Mouse (Mus musculus) hindbrain, embryonic 11.5 days (tissue): Measurements from ENCODE around the gene Ppp5c. TPM values are rescaled to one million over a fixed set of nuclear protein-coding genes. Genes with fewer than 3 reads are reported as not detected.
A peak's percentile ranks its signal among the peaks of the same experiment; 100 is the strongest.

ENCODE experiments used
- ATAC-seq: fragments of 200-750 bp; cut with Nextera tagmentation; 2 replicates; pipeline ENCODE4 v1.8.0; 2017; ENCODE audit warnings: mild to moderate bottlenecking, moderate TSS enrichment, moderate library complexity; ENCODE audit not compliant: low FRiP score
- DNase-seq: peaks from one replicate; pipeline ENCODE4 v3.0.0-alpha.2; 2015; ENCODE audit warnings: low spot score
- H3K27ac ChIP-seq: fragments of 300-500 bp; sonication (generic); 2 replicates; pipeline ENCODE4 v1.5.1; 2014; ENCODE audit warnings: mild to moderate bottlenecking, low read depth, low read length
- H3K27me3 ChIP-seq: fragments of 300-500 bp; sonication (generic); 2 replicates; pipeline ENCODE4 v1.6.1; 2014; ENCODE audit warnings: mild to moderate bottlenecking, low read length, moderate library complexity, mixed read lengths; ENCODE audit not compliant: control insufficient read depth, insufficient read depth
- H3K36me3 ChIP-seq: fragments of 300-500 bp; sonication (generic); 2 replicates; pipeline ENCODE4 v1.6.1; 2014; ENCODE audit warnings: mild to moderate bottlenecking, low read length, moderate library complexity, mixed read lengths; ENCODE audit not compliant: control insufficient read depth, insufficient read depth
- H3K4me1 ChIP-seq: fragments of 300-500 bp; sonication (generic); replicated peaks from 2 replicates; pipeline ENCODE4 v1.6.1; 2014; ENCODE audit warnings: low read length, mixed read lengths; ENCODE audit not compliant: control insufficient read depth, insufficient read depth
- H3K4me2 ChIP-seq: fragments of 300-500 bp; sonication (generic); replicated peaks from 2 replicates; pipeline ENCODE4 v1.6.1; 2014; ENCODE audit warnings: mild to moderate bottlenecking, low read depth, low read length
- H3K4me3 ChIP-seq: fragments of 300-500 bp; sonication (generic); 2 replicates; pipeline ENCODE4 v1.5.1; 2014; ENCODE audit warnings: low read depth, low read length
- H3K9ac ChIP-seq: fragments of 300-500 bp; sonication (generic); 2 replicates; pipeline ENCODE4 v1.6.1; 2014; ENCODE audit warnings: low read depth, low read length
- H3K9me3 ChIP-seq: fragments of 300-500 bp; sonication (generic); 2 replicates; pipeline ENCODE4 v1.6.1; 2016; ENCODE audit warnings: low read length; ENCODE audit not compliant: control insufficient read depth
- WGBS: fragments of 180-500 bp; shearing (Covaris S2); extraction: QIAGEN DNeasy Blood & Tissue Kit; methylation state at CpG from one replicate; pipeline ENCODE4 v1.1.7; 2014; 5-methylcytosine and 5-hydroxymethylcytosine counted together
- polyA plus RNA-seq: library from polyadenylated mRNA; unstranded; fragments of >200 nt; fragmentation: Nextera tagmentation; extraction: Ambion mirVana; gene quantifications from 2 replicates; pipeline ENCODE4 v1.2.1, GENCODE M21; 2014

Ppp5c gene
- polyA plus RNA-seq, 1 experiment from 2014 or later = 96.9 TPM

DNA sequence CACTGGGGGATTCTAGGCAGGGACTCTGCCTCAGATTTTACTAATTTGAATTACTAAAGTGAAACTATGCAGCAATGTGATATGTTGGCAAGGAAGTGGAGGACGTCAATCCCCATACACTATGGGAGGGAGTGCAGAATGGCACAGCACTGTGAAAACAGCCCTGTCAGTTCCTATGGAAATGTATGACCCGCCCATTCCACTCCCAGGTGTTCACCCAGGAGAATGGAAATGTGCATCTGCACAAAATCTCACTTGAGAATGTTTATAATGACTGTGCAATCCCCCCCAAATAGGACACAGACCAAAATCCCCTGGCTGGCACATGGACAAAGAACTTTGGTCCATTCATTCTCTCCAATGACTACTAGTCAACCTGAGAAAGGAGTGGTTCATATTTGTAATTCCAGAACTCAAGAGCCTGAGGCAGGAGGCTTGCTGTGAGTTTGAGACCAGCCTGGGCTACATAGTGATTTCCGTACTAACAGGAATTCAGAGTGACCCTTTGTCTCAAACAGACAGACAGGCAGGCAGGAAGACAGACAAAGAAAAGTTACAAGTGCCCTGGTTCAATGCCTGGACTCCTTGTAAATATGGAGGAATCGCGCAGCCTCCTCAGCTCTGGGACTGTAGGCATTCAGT, 19.4 kb upstream of the Ppp5c start:
- ATAC-seq (no peak), DNase-seq (no peak)
- H3K9me3 ChIP-seq = no peaks in the 10 kb centered on the region
- no peak overlapping the region for H3K9ac ChIP-seq
- no peak overlapping the region for H3K4me2 ChIP-seq
- H3K27ac ChIP-seq = no peak overlapping the region
- no peaks in the 10 kb centered on the region for H3K27me3 ChIP-seq
- no peaks in the 10 kb centered on the region for H3K4me1 ChIP-seq
- H3K4me3 ChIP-seq = no peak overlapping the region
- no peaks in the 10 kb centered on the region for H3K36me3 ChIP-seq
- WGBS = 88% methylated on average over 5 of the region's 5 CpGs

DNA sequence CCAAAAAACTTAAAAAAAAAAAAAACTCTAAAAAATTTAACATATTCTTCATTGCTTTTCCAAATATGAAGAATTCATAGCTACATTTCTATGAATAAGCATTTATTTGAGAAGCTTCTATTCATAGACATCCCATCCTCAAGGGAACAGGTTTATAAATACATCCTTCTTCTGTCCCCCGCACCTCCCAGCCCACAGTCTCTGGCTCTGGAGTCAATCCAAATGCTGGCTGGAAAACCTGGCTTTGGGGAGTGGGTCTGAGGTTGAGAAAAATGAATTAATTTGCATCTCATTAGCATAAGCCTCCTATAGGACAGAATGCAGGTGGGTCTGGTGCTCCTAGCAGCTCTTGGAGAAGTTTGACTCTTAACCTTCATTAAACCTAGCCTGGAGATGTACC, 18.0 kb upstream of the Ppp5c start:
- ATAC-seq (no peak), DNase-seq (no peak)
- Histone ChIP-seq H3K4me1 (no peaks in the 10 kb centered on the region), H3K36me3 (no peaks in the 10 kb centered on the region), H3K4me3 (no peak overlapping the region), H3K4me2 (no peak overlapping the region), H3K27me3 (no peaks in the 10 kb centered on the region), H3K27ac (no peak overlapping the region), H3K9ac (no peak overlapping the region), H3K9me3 (no peaks in the 10 kb centered on the region)
- 85% methylated on average over 1 of the region's 1 CpGs for WGBS

DNA sequence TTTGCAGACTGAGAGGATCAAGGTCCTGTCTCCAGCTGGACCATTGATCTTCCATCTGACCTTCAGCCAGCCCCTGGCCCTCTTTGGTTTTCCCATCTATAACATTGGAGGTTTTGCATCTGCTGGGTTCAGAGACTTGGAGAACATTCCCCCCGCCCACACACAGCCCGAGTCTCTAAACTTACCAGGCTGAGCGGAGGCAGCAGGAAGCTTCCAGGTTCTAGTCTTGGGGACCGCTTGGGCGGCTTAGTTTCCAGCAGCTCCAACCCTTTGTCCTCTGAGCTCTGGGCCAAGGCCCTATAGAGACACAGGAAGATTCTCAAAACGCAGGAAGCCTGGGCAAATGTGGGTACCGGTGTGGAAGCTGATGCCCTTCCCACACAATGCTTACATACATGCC, 11.6 kb upstream of the Ppp5c start:
- ATAC-seq = no peak
- DNase-seq = no peak

DNA sequence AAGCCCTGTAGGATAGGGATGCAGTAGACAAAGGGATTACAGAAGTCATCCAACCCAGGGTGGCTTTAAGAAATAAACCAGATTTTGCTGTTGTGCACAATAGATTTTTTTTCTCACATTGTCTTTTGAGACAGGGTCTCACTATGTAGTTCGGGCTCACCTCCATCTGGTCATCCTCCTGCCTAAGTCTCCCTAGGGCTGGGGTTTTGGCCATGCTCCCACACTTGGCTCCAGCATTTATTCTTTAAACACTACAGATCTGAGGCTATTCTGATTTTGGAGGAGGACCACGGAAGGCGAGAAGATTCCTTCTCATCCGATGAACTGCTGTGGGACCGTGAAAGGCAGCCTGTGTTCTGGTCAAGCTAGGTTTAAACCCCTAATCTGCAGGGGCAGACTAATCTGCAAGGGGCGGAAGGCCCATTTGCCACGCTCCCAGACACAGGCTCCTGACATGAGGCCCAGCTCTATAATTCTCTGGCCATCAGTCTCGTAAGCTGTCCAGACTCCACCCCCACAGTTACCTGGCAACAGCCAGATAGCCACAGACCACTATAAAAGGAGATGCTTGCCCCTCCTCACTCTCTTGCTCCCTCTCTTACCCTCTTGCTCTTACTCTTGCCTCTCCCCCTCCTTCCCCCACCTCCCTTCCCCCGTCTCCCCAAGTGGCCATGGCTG, 10.4 kb upstream of the Ppp5c start:
- ATAC-seq (no peak), DNase-seq (peak; percentile 15)
- no peaks in the 10 kb centered on the region for H3K27me3 ChIP-seq
- H3K27ac ChIP-seq = no peak overlapping the region
- no peak overlapping the region for H3K4me2 ChIP-seq
- H3K4me1 ChIP-seq = 0 out of 2 replicates have a peak, but pooled peaks cover 2% of the 10 kb centered on the region
- no peak overlapping the region for H3K4me3 ChIP-seq
- no peaks in the 10 kb centered on the region for H3K36me3 ChIP-seq
- WGBS = 58% methylated on average over 9 of the region's 9 CpGs
- H3K9ac ChIP-seq = 0 out of 2 replicates have a peak overlapping the region, but pooled peaks have one; percentile 11
- no peaks in the 10 kb centered on the region for H3K9me3 ChIP-seq

More for the DNA sequence above, 11.6 kb upstream of the Ppp5c start:
- no peaks in the 10 kb centered on the region for H3K9me3 ChIP-seq
- H3K27me3 ChIP-seq = no peaks in the 10 kb centered on the region
- no peak overlapping the region for H3K9ac ChIP-seq
- 0 out of 2 replicates have a peak, but pooled peaks cover 2% of the 10 kb centered on the region for H3K4me1 ChIP-seq
- no peak overlapping the region for H3K4me3 ChIP-seq
- H3K36me3 ChIP-seq = no peaks in the 10 kb centered on the region
- H3K4me2 ChIP-seq = no peak overlapping the region
- H3K27ac ChIP-seq = no peak overlapping the region
- WGBS = 92% methylated on average over 7 of the region's 7 CpGs

DNA sequence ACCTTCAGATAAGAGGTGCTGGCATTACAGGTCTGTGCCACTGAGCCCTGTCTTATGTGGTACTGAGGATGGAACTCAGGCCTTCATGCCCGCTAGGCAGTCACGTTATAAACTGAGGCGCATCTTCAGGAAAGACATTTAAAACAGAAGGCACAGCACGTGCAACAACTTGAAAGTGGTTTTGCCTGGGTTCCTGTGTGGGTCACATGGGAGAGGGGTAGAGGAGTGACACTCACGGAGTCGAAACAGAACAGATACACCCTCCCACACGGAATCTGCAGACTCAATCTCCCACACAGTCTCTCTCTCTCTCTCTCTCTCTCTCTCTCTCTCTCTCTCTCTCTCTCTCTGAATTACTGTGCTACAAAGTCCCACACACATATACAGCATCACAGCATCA, 2.5 kb upstream of the Ppp5c start:
- H3K9ac ChIP-seq = no peak overlapping the region
- peaks cover 3% of the 10 kb centered on the region for H3K4me1 ChIP-seq
- H3K27me3 ChIP-seq = no peaks in the 10 kb centered on the region
- WGBS = 83% methylated on average over 7 of the region's 7 CpGs
- no peak overlapping the region for H3K27ac ChIP-seq
- no peak overlapping the region for H3K4me3 ChIP-seq
- ATAC-seq (no peak), DNase-seq (no peak)
- no peak overlapping the region for H3K4me2 ChIP-seq
- H3K36me3 ChIP-seq = no peaks in the 10 kb centered on the region
- no peaks in the 10 kb centered on the region for H3K9me3 ChIP-seq

DNA sequence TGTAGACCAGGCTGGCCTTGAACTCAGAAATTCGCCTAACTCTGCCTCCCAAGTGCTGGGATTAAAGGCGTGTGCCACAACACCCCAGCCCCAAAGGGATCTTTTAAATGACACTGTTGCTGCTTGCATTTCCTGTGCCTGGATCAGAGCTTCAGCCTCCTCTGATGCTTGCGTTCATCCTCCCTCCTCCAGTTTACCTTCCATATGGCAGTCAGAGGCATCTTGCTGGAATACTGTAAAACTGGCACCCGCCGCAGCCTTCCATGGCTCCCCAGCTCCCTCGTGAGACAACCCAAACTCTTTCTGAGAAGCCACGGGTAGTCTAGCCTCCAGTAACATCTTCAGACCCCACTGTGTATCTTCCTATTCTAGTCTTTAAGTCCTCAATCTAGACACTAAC, 1.2 kb upstream of the Ppp5c start:
- DNase-seq (no peak), ATAC-seq (no peak)
- H3K9me3 ChIP-seq = no peaks in the 10 kb centered on the region
- H3K4me3 ChIP-seq = no peak overlapping the region
- no peak overlapping the region for H3K27ac ChIP-seq
- no peaks in the 10 kb centered on the region for H3K27me3 ChIP-seq
- no peak overlapping the region for H3K4me2 ChIP-seq
- WGBS = 69% methylated on average over 7 of the region's 7 CpGs
- no peak overlapping the region for H3K9ac ChIP-seq
- peaks cover 3% of the 10 kb centered on the region for H3K4me1 ChIP-seq
- no peaks in the 10 kb centered on the region for H3K36me3 ChIP-seq

DNA sequence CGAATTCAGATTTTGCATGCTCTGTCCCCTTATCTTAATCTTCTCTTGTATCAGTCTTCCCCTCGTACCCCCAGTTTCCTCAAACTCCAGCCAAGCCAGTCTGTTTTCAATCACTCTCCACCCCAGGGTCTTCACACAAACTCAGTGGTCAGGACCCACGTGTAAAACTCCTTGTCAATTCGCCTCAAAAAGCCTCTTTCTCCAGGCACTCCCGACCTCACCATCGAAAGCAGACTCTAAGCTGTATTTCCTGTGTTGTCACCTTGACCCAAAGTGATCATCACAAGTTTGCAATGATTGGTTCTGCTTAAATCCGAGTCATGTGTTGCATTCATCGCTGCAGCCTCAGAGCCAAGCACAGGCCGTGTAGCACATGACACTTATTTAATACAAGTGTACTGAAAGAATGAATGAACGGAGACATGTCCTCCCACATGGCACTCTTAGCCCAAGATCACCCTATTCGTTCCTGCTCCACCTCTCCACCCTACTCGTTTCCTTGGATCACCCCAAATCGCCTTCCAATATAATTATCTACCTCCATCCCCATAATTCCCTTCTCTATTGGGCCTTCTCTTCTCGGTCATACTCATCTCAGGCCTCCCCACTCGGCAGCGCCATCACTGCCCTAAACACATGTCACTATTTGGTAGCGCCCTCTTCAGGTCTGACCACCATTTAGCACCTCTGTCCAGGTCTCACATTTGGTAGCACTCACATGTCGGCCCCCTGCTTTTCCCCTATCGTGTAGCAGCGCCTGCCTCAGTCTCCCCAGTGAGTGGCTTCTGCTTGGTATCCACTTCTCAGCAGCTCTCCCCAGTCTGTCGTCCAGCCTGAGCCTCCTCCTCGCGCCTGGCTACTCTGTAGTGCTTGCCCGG, 775 bp downstream of the Ppp5c start:
- peak; percentile 77 for ATAC-seq
- Histone ChIP-seq H3K4me3 (peak overlapping the region; percentile 82), H3K9ac (peak overlapping the region; percentile 80), H3K36me3 (0 out of 2 replicates have a peak, but pooled peaks cover 3% of the 10 kb centered on the region), H3K27ac (peak overlapping the region; percentile 67; the same call in 1 of the 2 replicates), H3K9me3 (no peaks in the 10 kb centered on the region), H3K27me3 (no peaks in the 10 kb centered on the region), H3K4me2 (peak overlapping the region; percentile 69), H3K4me1 (peaks cover 3% of the 10 kb centered on the region)
- DNase-seq = peak; percentile 84
- WGBS = 9% methylated on average over 24 of the region's 24 CpGs

DNA sequence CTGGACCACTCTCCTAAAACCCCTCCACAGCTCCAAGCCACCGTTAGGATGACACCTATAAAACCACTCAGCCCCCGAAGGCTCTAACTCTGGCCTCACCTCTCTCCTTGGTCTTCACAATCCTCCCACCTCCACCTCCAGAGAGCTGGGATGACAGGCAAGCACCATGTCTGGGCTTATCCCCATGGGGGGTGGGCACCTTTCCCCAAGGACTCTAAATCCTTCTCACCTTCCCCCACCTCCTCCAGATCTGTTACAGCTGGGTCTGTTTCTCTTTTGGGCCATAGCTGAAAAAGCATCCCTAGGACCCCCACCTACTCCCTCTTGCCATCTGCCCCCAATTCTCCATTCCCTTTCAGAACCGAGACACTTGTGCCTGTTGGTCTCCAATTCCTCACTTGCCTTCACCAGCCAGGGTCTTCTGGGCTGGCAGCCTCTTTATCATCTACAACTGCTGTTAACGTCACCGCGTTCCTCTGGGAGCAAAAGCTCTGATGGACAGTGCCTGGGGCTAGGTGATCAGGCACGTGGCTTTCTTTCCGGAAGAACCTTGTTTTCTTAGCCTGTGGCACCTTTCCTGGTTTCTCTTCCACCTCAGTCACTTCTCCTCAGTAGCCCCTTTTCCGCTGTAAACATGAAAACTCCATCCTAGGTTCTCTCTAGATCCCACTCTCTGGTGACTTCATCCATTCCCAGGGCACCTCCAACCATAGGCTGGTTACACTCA, 1.7 kb downstream of the Ppp5c start:
- no peaks in the 10 kb centered on the region for H3K9me3 ChIP-seq
- H3K27ac ChIP-seq = no peak overlapping the region
- peak overlapping the region; percentile 69; the same call in 1 of the 2 replicates for H3K4me2 ChIP-seq
- DNase-seq = no peak
- H3K9ac ChIP-seq = no peak overlapping the region
- peaks cover 3% of the 10 kb centered on the region for H3K4me1 ChIP-seq
- peaks cover 10% of the 10 kb centered on the region; the same call in 1 of the 2 replicates for H3K36me3 ChIP-seq
- ATAC-seq = no peak
- no peak overlapping the region for H3K4me3 ChIP-seq
- H3K27me3 ChIP-seq = no peaks in the 10 kb centered on the region
- 76% methylated on average over 9 of the region's 9 CpGs for WGBS
